Mouse (Mus musculus): ENCODE results near the gene Asz1. TPM values are rescaled to one million over a fixed set of nuclear protein-coding genes. Genes with fewer than 3 reads are reported as not detected.

The Asz1 gene
- polyA plus RNA-seq (2014; fragmentation: Nextera tagmentation; extraction: Ambion mirVana) = 9.0 and 9.2 TPM in 2 replicates

DNA sequence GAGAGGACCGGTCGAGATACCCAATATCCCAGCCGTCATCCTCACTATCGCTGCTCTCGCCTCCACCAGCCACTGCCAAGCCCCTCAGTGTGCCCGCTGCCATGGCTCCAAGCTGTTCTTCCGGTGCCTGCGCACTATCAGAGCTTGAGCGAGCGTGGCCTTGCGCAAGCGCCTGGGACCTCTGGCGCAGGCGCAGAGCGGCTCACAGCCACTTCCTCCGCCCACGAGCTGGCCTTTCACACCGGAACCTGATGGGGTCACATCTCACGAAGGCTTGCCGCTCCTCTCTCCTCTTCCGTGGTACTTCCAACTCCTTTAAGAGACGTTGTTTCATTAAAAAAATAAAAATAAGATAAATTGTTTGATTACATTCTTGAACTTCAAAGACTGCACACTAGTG is at the start of gene Asz1:
TSS of gene Asz1 (minus strand) at position 128 of the 400 bp plus-strand sequence.
- Histone ChIP-seq H3K27ac (ENCODE audit: low read depth) (no peak within 1 kb of the TSS), H3K4me2 (no peak within 1 kb of the TSS), H3K27me3 (ENCODE audit: insufficient read depth, low read length) (no peaks in the 10 kb centered on the region), H3K9ac (no peak within 1 kb of the TSS), H3K9me3 (ENCODE audit: low read depth, low read length) (no peaks in the 10 kb centered on the region), H3K4me3 (ENCODE audit: low read depth, low read length) (no peak within 1 kb of the TSS), H3K36me3 (ENCODE audit: insufficient read depth) (no peaks in the 10 kb centered on the region), H3K4me1 (ENCODE audit: insufficient read depth) (no peaks in the 10 kb centered on the region)
- WGBS = 93% methylated on average over 22 of the region's 22 CpGs
- no peak for ATAC-seq (ENCODE audit: insufficient read depth)
- TF ChIP-seq CTCF (IDR thresholded peaks at IDR 0.05; ENCODE audit: low read depth) = no peak
- no peak for DNase-seq

DNA sequence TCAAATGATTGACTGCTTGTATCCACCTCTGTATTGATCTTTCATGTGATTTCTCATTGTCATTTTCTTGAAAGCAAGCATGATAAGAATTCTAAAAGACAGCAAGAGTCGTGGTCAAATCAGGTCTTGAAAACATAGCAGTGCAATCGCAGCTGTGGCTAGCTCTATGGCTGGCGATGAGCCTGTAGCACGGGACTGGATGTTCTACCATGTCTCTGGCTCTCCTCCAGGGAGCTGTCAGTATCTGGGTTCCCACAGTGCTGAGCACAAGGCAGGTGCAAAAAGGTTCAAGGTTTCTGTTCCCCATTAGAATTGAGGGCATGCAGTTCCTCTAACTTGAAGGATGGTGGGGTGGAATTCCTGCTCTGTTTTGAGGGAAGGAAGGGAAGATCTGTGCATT is 44.2 kb upstream of the Asz1 start:
- ATAC-seq (ENCODE audit: insufficient read depth) (no peak), DNase-seq (no peak)
- Histone ChIP-seq H3K4me1 (ENCODE audit: insufficient read depth) (no peaks in the 10 kb centered on the region), H3K27ac (ENCODE audit: low read depth) (no peak overlapping the region), H3K9me3 (ENCODE audit: low read depth, low read length) (no peaks in the 10 kb centered on the region), H3K4me3 (ENCODE audit: low read depth, low read length) (no peak overlapping the region), H3K9ac (no peak overlapping the region), H3K36me3 (ENCODE audit: insufficient read depth) (no peaks in the 10 kb centered on the region), H3K27me3 (ENCODE audit: insufficient read depth, low read length) (no peaks in the 10 kb centered on the region), H3K4me2 (no peak overlapping the region)
- 72% methylated on average over 4 of the region's 4 CpGs for WGBS
- no peak for TF ChIP-seq CTCF (IDR thresholded peaks at IDR 0.05; ENCODE audit: low read depth)

DNA sequence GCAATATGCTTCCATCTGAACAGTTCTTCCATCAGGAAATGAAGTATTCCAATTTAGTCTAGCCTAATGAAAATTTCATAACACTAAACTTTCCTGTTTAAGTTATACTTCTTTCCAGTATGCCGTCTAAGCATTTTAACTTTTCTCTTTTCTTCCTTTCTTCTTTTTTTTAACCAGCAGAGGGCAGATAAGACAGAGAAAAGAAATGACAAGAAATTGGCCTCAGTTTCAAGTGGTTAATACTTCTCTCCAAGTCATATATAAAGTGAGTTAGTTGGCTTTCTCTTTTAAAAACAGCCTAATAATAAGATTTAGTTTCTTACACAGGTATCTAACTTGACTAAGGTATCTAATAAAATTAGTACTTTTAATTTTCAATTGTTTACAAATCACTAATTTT is 26.4 kb upstream of the Asz1 start:
- TF ChIP-seq CTCF (IDR thresholded peaks at IDR 0.05; ENCODE audit: low read depth) = peak; percentile 42
- 24% methylated on average over 1 of the region's 1 CpGs for WGBS
- Histone ChIP-seq H3K4me2 (no peak overlapping the region), H3K9ac (no peak overlapping the region), H3K27ac (ENCODE audit: low read depth) (no peak overlapping the region), H3K4me3 (ENCODE audit: low read depth, low read length) (no peak overlapping the region), H3K27me3 (ENCODE audit: insufficient read depth, low read length) (no peaks in the 10 kb centered on the region), H3K4me1 (ENCODE audit: insufficient read depth) (no peaks in the 10 kb centered on the region), H3K9me3 (ENCODE audit: low read depth, low read length) (no peaks in the 10 kb centered on the region), H3K36me3 (ENCODE audit: insufficient read depth) (no peaks in the 10 kb centered on the region)
- ATAC-seq (ENCODE audit: insufficient read depth) (no peak), DNase-seq (peak; percentile 59)

DNA sequence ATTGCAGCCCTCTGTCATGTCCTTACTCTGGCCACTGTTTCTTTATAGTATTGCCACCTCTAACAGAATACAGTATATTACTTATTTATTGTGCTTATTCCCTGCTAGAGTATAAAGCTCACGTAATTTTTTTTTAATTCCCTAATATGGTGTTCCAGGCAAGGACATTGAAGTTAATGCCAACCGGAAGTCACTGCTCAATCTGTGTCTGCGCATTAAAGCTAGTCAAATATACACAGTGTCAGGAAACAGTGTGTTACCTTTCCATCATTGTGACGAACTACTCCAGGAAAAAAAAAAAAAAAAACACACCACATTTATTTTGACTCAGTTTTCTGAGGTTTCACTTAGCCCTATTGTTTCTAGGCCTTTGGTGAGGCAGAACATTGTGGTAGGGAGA is 19.2 kb upstream of the Asz1 start:
- no peaks in the 10 kb centered on the region for H3K9me3 ChIP-seq (ENCODE audit: low read depth, low read length)
- no peak overlapping the region for H3K27ac ChIP-seq (ENCODE audit: low read depth)
- no peak overlapping the region for H3K9ac ChIP-seq
- H3K4me2 ChIP-seq = no peak overlapping the region
- peak; percentile 68; the same call in 1 of the 2 replicates for ATAC-seq (ENCODE audit: insufficient read depth)
- no peak overlapping the region for H3K4me3 ChIP-seq (ENCODE audit: low read depth, low read length)
- no peaks in the 10 kb centered on the region for H3K4me1 ChIP-seq (ENCODE audit: insufficient read depth)
- no peaks in the 10 kb centered on the region for H3K36me3 ChIP-seq (ENCODE audit: insufficient read depth)
- TF ChIP-seq CTCF (IDR thresholded peaks at IDR 0.05; ENCODE audit: low read depth) = no peak
- WGBS = 36% methylated on average over 4 of the region's 4 CpGs
- peak; percentile 56 for DNase-seq
- no peaks in the 10 kb centered on the region for H3K27me3 ChIP-seq (ENCODE audit: insufficient read depth, low read length)

DNA sequence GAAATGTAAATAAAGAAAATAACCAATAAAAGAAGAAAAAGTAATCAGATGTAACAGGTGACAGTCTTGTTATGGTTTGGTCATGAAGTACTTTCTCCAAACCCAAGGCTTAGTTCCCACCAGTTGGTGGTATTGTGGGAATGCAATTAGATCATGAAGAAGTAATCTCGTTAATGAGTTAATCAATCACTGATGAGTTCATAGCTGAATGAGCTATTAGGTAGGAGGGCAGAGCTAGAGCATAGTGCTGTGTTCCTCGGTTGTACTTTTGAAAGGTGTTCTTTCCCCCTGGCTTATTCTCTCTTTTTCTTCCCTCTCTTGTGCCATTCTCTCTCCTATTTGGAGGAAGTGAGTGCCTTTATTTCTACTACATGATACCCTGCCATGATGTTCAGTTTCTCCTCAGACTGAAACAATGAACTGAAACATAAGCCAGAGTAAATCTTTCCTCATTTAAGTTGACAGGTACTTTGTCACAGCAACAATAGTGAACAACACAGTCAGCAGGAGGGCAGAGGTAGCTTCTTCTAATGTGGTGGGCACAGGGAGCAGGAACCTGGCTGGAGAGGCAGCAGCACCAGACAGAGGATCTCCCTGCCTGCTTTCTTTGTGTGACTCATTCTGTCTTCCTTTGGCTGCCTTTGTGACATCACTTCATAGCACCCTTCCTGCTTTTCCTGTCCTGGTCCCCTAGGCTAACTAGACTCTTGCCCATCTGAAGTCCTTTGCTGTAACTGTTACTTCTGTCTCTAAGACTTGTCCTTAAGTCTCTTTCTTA is 18.5 kb upstream of the Asz1 start:
- H3K4me3 ChIP-seq (ENCODE audit: low read depth, low read length) = no peak overlapping the region
- no peak for TF ChIP-seq CTCF (IDR thresholded peaks at IDR 0.05; ENCODE audit: low read depth)
- no peak for ATAC-seq (ENCODE audit: insufficient read depth)

DNA sequence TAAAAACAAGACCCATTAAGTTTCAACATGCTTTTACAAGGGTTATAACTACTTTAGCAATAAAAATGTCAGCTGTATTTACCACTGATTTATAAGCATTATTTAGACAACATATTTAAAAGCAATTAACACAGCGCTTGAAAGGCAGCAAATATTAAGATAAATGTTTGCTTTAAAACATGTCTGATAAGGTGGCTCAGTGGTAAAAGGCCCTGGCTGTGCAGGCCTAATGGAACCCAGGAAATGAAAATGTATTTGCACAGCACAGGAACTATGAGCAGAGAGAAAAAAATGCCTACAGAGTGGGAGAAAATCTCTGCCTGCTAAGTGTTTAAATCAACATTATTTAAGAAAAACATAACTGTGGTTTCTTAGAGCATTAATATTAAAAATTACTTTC is 12.0 kb downstream of the Asz1 start:
- no peak for TF ChIP-seq CTCF (IDR thresholded peaks at IDR 0.05; ENCODE audit: low read depth)
- H3K27ac ChIP-seq (ENCODE audit: low read depth) = no peak overlapping the region
- H3K27me3 ChIP-seq (ENCODE audit: insufficient read depth, low read length) = no peaks in the 10 kb centered on the region
- H3K9ac ChIP-seq = no peak overlapping the region
- H3K9me3 ChIP-seq (ENCODE audit: low read depth, low read length) = no peaks in the 10 kb centered on the region
- H3K4me1 ChIP-seq (ENCODE audit: insufficient read depth) = no peaks in the 10 kb centered on the region
- WGBS = 39% methylated on average over 1 of the region's 1 CpGs
- H3K36me3 ChIP-seq (ENCODE audit: insufficient read depth) = no peaks in the 10 kb centered on the region
- H3K4me3 ChIP-seq (ENCODE audit: low read depth, low read length) = no peak overlapping the region
- no peak for ATAC-seq (ENCODE audit: insufficient read depth)
- DNase-seq = no peak
- no peak overlapping the region for H3K4me2 ChIP-seq

More for the DNA sequence above, 18.5 kb upstream of the Asz1 start:
- no peak overlapping the region for H3K27ac ChIP-seq (ENCODE audit: low read depth)
- no peaks in the 10 kb centered on the region for H3K27me3 ChIP-seq (ENCODE audit: insufficient read depth, low read length)
- WGBS = 74% methylated on average over 2 of the region's 2 CpGs
- DNase-seq = no peak
- no peak overlapping the region for H3K4me2 ChIP-seq
- no peak overlapping the region for H3K9ac ChIP-seq
- no peaks in the 10 kb centered on the region for H3K36me3 ChIP-seq (ENCODE audit: insufficient read depth)
- H3K4me1 ChIP-seq (ENCODE audit: insufficient read depth) = no peaks in the 10 kb centered on the region
- no peaks in the 10 kb centered on the region for H3K9me3 ChIP-seq (ENCODE audit: low read depth, low read length)

DNA sequence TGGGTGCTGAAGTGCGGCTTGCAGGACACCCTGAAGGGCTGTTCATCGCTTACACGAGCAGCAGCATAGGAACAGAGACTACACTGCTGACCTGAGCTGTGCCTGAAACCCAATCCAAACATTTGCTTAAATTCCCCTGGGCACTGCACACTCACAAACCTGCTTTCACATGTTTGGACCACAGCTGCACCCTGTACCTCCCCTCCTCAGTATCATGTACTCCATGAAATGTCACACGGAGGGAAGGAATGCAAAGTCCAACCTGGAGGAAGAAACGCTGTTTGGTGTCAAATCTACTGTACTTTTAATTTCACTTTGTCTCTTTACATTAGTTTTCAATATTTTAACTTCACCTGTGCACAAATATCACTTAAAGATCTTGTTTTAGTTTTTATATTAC is 19.8 kb downstream of the Asz1 start:
- no peak for ATAC-seq (ENCODE audit: insufficient read depth)
- DNase-seq = no peak
- Histone ChIP-seq H3K9me3 (ENCODE audit: low read depth, low read length) (no peaks in the 10 kb centered on the region), H3K4me1 (ENCODE audit: insufficient read depth) (no peaks in the 10 kb centered on the region), H3K36me3 (ENCODE audit: insufficient read depth) (no peaks in the 10 kb centered on the region), H3K9ac (no peak overlapping the region), H3K27me3 (ENCODE audit: insufficient read depth, low read length) (no peaks in the 10 kb centered on the region), H3K4me3 (ENCODE audit: low read depth, low read length) (no peak overlapping the region), H3K4me2 (no peak overlapping the region), H3K27ac (ENCODE audit: low read depth) (no peak overlapping the region)
- 63% methylated on average over 5 of the region's 5 CpGs for WGBS
- no peak for TF ChIP-seq CTCF (IDR thresholded peaks at IDR 0.05; ENCODE audit: low read depth)
